Mouse (Mus musculus) ovary, adult 18-20 months (tissue): ENCODE data around the gene Rimbp2.

ENCODE experiments used
- DNase-seq: peaks from one replicate; pipeline ENCODE4 v3.0.0; 2022; ENCODE audit warnings: low spot score, mixed read lengths

The Rimbp2 gene

GRCm38 (mm10) chr5:128932776-128933175 is 20.5 kb downstream of the Rimbp2 start:
- no peak for DNase-seq

DNA sequence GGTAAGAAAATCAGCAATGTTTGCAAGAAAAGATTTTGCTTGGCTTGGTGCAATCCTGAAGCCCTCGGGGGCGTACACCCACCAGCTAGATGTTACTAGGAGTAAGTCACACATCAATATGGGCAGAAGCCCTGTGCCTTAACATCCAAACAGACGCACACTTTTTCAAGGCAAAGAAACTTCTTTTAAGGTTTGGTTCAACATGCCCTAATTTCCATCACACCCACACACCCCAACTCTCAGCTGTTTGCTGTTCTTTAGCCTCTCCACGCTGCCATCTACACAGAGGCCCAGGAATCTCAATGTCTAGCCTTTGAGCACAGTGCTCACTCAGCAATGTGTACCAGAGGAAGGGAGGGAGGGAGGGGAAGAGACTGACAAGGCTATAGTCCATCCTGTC is 28.2 kb downstream of the Rimbp2 start:
- no peak for DNase-seq

- no peak for DNase-seq
Observed at GRCm38 (mm10) chr5:128920112-128920511, 33.2 kb downstream of the Rimbp2 start.

GRCm38 (mm10) chr5:128917116-128917959 is 35.9 kb downstream of the Rimbp2 start:
- peak; percentile 7 for DNase-seq

GRCm38 (mm10) chr5:128913820-128914219 is 39.5 kb downstream of the Rimbp2 start:
- DNase-seq, result no peak

DNA sequence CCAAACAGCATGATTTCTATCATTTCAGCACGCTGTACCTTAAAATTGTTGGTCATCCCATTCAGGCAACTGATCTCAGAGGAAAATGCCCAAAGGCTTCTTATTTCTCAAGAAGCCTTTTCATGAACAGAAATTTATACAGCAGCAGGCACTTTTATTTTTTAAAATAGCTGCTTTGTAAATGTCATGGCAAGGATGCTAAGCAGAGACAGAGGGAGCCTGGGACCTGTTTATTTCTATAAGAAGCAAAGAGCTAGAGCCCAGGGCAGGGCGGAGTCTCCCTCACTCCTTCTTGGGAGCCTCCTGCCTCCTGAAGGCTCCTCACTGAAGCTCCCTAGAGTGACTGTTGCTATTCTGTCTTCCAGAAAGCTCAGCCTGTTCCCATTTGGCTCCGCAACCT is 40.9 kb downstream of the Rimbp2 start:
- DNase-seq, result no peak

DNA sequence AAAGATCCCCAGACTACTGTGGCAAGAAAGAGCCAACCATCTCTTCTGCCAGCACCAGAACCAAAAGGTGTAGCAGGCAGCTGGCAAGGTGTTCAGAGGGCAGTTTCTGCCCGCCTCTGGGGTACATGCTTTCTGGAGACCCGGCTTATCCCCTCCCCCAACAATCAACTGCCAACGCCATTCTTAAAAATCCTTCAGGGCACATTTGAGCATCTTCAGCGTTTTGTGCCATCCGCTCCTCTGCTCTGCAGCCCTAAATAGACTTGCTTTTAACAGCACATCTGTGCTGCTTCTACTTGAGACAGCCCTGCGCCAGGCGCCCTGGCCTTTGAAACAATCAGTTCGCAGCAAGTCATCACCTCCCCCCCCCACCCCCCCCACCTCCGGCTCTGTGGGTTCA is 41.7 kb downstream of the Rimbp2 start:
- DNase-seq, result no peak

GRCm38 (mm10) chr5:128904113-128904512 is 49.2 kb downstream of the Rimbp2 start:
- no peak for DNase-seq

DNA sequence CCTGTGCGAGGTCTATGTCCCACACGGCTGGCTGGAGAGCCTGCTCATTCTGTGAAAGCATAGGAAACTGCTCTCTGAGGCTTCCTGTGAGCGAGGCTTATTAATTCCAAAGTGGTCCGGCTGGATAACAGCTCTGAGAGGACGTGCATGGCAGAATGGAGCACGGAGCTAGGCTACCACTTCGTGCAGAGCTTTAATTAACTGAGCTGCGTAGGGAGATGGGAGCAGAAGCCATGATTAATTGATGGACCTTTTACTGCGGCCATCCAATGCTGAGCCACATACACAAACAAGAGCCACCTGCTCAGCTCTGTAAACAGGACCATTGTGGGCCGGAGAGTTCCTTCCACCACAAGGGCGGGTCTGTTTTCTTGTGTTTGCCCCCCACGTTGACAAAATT is 50.2 kb downstream of the Rimbp2 start:
- DNase-seq, result no peak

- DNase-seq, result no peak
Observed at GRCm38 (mm10) chr5:128899971-128900370, 53.3 kb downstream of the Rimbp2 start.

DNA sequence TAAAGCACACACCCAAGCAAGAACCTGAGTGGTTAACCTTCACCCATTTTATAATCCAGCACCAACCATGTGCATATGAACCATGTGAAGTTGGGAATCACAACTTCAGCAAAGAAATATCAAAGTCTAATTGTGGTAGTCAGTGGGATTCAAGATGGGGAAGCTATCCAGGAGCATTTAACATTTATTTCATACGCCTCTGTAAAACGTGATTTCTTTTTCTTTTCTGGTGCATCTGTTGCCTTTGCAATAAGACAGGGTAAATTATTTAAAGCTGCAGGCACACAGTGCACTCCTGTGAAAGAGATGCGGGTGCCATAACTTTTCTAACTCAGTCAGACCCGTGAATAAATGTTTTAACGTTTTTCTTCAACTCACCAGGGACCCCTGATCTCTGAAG is 58.4 kb downstream of the Rimbp2 start:
- no peak for DNase-seq

DNA sequence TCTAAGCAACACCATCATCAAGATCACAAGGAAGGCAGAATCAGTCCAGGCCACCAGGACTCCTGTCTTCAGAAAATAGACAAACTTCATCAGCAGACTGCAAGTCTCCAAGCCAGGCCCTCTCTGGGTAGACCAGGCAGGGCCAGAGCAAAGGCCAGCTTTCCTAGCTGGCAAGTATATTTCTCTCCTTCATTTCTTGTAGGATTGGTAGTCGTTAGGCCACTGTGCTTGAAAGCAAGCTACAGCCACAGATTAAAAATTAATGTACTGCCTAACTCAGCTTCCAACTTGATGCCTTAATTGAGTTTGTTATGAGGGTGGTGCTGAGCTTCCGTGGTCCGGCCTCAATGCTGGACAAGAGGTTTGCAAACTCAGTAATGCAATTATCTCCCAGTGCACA is 65.7 kb downstream of the Rimbp2 start:
- DNase-seq, result no peak

DNA sequence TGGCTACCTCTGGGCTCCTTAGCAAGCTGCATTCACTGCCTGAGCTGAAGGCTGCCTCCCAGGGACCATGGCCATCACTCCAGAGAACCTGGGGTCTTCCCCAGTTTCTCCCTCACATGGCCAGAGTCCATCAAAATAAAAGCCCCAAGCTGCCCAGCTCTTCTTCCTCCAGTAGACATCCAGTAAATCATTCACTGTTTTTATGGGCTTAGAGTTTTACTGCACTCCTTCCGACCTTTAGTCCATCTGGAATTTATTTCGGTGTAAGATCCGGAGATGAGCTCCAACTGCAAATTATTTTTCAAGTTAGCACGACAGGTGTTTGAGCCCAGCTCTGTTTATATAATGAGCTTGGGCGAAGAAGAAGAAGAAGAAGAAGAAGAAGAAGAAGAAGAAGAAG is 69.0 kb downstream of the Rimbp2 start:
- DNase-seq, result no peak

DNA sequence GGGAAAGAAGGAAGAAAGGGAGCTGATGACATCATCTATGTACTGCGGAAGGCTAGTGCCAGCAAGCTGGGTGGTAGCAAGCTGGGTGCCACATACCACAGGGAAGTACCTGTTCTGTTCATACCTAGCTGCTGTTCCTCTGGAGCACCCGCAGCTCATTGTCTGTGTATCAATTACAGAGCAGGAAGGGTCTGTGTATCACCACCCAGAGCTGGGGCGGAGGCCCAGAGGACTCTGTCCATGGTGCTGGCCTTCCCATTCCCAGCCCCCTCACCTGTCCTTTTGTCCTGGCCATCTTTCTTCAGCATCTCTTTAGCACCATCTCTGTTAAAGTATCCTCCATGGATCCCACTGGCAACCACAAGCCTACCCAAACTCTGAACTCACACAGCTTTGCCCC is 74.2 kb downstream of the Rimbp2 start:
- DNase-seq, result no peak

DNA sequence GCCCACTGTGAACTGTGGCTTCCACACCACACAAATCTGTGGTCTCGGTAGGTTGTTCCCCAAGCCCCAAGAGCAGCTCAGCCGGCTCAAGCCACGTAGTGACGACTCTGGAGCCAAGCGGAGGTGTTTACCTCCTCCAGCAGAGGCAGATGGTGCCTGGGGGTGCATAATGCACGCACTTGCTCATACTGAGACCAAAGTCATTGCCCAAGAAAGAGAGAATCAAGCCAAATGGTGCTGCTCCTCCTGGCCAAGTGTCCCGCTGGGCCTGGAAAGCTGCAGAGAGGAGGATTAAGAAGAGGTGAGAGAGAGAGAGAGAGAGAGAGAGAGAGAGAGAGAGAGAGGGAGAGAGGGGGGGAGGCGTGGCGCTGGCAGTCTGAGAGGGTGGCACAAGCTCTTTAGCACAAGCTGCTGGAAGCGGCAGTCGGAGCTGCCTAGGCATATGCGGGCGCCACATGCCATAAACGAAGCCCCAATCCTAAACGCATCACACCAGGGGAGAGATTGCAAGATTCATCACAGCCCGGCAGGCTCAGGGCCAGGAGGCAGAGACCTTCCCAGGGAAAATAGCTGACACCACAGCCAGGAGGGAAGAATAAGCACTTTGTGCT is 75.8 kb downstream of the Rimbp2 start:
- no peak for DNase-seq

- DNase-seq, result no peak
Observed at GRCm38 (mm10) chr5:128871706-128872105, 81.6 kb downstream of the Rimbp2 start.

GRCm38 (mm10) chr5:128866811-128867210 is 86.5 kb downstream of the Rimbp2 start:
- no peak for DNase-seq

DNA sequence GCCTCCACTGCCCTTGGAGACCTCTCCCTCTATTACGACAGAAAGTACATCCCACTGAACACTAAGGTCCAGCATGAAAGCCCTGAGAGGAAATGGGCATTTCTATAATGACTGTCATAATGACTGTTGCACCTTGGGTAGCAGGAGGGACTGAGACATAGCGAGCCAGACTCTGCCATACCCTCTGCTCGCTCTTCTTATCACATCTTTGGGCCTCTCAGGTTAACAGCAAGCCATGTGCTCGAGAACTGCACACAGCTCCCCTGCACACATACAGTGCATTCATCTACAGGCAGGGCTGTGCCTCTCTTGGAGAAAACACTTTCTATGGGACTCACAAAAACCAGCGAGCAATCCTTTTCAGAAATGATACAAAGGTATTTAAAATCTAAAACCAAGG is 87.0 kb downstream of the Rimbp2 start:
- no peak for DNase-seq

GRCm38 (mm10) chr5:128863497-128863896 is 89.8 kb downstream of the Rimbp2 start:
- no peak for DNase-seq

GRCm38 (mm10) chr5:128860907-128861306 is 92.4 kb downstream of the Rimbp2 start:
- DNase-seq, result no peak

DNA sequence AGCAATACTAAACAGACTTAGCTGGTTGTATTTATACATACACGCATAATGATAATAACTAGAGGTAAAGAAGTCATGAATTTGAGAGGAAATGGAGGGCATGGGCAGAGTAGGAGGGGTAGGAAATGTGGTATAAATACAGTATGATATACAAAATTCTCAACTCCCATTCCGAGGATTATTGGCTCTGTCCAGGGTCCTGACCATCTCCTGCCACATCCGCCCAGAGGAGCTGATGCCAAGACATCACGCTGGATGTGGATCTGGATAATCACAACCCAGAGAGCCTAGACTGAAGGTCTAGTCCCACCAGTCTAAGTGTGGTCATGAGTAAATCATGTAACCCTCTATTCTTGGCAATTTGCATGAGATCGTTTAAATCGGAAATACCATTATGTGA is 100.5 kb downstream of the Rimbp2 start:
- no peak for DNase-seq

GRCm38 (mm10) chr5:128847806-128848205 is 105.5 kb downstream of the Rimbp2 start:
- DNase-seq, result no peak

DNA sequence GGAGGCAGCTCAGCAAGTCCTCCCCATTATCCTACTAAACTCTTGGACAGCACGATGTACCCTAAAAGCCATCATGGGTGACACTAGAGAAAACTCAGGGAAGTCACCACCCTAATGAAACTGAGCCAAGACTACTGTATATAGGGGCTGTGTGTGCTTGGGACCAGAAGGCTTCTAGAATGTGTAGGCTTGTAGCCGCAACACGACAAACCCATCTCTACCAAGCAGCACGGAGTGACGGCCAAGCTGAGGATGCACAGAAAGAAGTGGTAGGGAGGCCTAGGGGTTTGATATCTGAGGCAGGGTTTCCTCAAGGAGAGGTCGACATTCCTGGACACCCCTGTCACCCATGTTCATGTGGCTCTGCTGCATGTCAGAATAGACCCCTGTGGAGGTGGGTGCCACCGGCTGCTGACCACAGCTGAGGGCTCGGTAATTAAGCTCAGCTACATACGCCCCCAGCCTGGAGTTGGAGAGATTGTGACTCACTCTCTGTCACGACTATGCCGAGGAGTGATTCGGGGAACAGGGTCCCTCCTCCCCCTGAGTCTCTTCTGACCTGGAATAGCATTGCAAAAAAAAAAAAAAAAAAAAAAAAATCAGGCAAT is 106.7 kb downstream of the Rimbp2 start:
- no peak for DNase-seq
